Mouse (Mus musculus) A20 (cell line): ENCODE measurements around the gene Gen1.
A peak's percentile ranks its signal among the peaks of the same experiment; 100 is the strongest.

ENCODE experiments used
- DNase-seq: peaks from one replicate; pipeline ENCODE4 v3.0.0-alpha.2; 2011; ENCODE audit warnings: low read depth, low spot score

The Gen1 gene

DNA sequence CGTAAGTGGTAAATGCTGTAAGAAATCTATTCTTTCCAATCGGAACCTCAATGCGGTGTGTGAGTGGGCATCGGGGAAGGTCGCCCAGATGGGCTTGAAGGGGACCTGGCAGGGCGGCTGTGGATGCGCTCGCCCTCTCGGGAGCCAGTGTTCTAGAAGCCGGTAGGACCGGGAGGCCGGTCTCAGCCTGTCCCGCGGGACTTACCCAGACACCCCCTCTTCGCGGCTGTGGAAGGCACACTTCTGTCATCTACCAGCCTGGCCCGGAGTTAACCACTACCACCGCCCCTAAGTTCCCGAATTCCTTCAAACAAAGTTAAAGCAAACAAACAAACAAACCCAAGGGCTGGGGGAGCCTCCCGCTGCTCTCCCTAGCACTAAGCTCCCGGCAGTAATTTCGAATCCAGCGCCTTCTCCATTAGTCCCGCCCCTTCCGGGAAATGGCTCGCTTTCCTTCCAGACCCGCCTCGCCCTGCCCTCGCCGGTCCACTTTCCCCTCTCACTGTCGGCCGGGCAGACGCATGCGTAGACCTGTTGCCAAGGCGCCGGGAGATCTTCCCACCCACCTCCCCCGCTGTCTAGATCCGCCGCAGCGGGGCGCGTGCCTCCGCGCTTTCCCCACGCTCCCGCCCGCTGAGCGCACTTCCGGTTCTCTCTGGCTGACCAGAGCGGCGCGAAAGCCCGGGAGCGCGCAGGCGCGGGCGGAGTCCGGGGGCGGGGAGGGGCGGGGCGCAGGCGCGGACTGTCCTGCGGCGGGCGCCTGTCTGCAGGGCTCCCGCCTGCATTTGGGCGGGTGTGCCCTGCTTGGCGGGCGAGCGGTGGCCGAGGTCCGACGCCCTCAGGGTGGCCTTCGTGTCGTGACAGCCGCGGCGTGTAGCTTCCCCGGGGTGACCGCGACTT lies at the start of gene Gen1, which contains the start of gene Smc6:
Gen1 (minus strand) TSS at position 420 of the 900 bp plus-strand sequence.
Smc6 (plus strand) TSS at position 505 of the 900 bp plus-strand sequence.
- DNase-seq: peak; percentile 98

DNA sequence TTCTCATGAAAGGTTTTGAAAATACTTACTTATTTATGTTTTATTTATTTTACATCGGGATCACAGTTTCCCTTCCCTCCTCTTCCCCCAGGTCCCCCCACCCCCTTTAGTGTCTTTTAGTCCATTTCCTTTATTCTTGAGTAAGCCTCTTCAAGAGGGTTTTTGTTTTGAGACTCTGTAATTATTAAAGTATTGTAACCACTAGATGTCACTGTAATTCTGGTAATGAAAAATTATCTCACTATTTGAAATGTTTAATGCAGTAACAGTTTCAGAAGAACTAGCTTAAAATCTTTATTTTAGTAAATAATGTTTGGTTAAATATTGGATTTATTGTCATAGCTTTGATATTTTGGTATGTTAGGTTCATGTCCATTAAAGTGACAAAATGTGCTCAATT lies 48.2 kb upstream of the Gen1 start:
- peak; percentile 15 for DNase-seq

DNA sequence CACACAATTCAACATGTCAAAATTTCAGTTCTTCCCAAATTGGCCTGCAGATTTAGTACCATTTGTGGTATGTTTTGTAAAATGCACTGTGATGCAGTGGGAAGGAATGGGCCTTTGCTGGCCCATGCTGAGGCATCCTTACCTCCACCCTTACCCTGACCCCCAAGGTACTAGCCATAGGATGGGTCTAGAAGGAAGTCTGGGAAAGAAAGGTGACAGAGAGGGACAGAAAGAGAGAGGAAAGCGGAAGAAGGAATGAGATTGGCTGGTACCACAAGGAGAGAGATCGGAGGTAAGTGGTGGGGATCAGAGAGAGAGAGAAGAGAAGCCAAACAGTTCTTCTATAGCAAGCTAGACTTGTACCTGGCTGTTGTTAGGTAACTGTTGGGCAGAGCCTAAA lies 45.5 kb upstream of the Gen1 start:
- DNase-seq: no peak

DNA sequence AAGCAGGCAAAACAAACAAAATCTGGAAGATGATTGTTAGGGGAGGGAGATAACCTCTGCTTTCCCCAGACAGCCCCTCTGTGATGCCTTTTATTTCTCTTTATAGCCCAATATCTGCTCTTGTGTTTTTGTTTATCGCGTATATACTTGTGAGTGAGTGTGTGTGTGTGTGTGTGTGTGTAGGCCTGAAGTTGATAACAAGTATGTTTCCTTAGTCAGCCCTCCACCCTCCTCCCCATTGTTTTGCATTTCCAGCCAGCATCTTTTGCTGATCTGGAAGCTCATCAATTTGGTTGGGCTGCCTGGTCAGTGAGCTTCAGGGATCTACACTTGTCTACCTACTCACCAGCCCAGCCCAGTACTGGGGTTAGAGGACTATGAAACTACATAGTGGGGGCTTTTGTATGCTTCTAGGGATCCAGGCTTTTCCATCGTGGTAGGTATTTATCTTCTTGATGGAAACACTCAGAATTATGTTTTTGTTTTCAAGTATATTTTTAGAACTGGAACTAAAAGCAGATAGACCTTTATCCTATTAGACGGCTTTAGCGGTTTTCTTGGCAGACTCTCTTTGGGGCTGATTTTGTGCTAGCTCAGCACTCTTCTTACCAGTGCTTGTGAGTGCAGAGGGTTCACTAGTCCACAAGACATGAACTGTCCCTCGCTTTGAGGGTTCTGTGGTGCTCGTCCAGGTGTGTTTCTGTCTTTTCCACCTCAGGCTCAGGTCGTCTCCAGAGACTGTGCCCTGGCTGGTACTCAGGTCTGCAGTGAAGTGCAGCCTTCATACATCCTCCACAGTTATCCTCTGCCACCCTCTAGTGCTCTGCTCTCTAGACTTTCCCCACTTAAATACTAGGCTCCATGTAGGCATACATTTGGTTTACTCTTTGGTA lies 41.4 kb upstream of the Gen1 start:
- DNase-seq: peak; percentile 56

DNA sequence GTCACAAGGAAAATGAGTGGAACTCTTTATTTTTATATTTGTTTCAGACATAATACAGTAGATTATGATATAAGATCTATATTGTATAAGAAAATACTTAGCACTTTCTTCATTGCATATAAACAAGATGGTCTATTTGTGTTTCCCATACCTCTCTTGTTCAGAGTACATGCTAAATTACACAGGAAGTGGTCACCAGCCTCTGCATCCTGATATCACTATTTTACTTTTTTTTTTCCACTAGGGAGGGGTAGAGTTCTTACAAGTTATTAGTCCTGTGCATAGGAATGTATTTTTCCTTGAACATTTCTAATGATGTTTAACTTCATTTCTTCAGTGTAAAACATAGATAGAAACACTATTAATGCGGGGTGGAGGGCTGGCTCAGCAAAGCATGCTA lies 35.3 kb upstream of the Gen1 start:
- DNase-seq: no peak

DNA sequence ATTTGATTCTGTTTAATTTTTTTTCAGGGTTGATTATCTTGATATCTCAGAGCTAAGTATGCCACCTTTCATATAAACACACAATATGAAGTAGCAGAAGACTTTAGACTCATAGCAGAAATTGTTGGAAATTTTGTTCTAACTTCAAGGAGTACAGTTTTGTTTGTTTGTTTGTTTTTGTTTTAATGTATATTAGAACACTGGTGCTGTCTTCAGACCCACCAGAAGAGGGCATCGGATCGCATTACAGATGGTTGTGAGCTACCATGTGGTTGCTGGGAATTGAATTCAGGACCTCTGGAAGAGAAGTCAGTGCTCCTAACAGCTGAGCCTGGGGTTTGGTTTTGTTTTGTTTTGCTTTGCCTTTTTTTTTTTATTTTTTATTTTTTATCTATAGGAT lies 20.8 kb upstream of the Gen1 start:
- no peak for DNase-seq

DNA sequence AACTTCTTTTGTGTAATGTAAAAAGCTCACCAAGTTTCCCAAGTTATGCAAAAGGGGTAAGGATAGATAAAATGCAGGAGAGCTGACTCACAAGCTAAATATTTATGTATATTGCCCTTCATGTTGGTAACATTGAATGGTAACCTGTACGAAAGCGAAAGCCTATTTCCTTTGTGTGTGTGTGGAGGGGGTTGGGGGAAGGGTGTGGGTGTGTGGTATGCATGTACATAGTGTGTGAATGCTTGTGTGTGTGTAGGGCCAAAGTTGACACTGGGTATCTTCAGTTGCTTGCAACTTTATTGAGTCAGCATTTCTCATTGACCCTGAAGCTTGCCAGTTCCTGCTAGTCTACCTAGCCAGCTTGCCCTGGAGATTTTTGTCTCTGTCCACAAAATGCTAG lies 16.0 kb upstream of the Gen1 start:
- DNase-seq: no peak

DNA sequence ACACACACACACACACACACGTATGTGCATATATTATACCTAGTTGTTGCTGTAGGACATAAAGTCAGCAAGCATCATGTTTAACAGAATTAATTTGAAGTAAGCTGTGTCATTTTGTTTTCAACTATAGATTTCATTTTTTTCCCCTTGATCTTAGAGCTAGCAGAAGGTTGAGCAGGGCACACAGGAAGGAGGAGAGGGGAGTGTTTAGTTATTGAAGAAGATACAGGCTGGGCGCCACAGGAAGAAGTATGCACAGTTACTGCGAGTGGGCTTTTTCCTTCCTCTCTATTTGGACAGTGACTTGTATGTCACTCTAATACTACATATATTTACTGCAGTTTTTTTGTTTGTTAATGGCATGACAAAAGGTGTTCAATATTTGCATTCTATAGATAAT lies 14.3 kb upstream of the Gen1 start:
- no peak for DNase-seq

DNA sequence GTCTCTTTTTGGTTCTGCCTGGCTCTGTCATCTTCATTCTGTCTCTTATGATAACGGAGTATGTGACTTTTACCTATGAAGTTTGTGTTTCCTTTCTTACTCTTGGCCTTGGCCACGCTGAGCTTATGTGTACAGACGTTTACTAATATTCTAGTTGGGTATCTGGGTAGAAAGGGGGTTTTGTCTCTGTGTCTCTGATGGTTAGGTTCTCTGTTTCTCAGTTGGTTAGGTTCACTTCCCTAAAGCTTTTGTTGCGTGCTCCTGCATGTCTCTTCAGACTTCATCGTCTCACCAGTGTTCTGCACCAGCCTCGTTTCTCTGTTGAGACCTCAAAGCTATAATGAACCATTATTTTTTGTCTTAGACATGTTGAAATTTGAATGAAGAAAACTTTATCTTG lies 11.6 kb upstream of the Gen1 start:
- DNase-seq: peak; percentile 77

DNA sequence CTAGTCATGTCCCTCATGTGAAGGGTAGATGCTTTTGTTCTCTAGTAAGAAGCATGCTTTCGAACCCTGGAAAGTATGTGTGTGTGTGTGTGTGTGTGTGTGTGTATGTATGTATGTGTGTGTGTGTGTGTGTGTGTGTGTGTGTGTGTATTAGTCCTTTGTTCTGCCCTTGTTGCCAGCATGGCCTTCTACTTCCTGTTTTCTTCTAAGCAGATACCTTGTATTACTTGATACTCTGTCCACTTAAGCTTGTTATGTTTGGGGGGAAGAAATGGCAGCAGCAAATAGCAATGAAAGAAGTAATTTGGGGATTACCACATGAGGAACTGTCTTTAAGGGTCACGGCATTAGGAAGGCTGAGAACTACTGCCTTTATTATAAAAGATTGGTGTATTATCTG lies 11.0 kb upstream of the Gen1 start:
- peak; percentile 74 for DNase-seq

DNA sequence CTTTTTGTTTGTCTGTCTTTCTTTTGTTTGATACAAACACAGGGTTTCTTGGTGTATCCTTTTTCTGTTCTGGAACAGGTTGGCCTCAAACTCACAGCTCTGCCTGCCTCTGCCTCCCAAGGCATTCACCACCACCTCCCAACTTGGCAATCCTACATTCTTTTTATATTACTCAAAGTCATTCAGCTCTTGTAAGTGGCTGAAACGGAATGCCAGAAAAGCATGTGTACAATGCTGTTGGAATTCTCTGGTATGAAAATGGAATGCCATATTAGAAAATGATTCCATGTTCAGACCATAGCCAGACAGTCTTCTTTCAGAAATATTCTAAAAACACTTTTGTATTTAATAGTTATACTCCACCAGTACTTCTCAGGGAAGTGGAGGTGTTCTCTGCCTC lies 7.6 kb upstream of the Gen1 start:
- DNase-seq: no peak

DNA sequence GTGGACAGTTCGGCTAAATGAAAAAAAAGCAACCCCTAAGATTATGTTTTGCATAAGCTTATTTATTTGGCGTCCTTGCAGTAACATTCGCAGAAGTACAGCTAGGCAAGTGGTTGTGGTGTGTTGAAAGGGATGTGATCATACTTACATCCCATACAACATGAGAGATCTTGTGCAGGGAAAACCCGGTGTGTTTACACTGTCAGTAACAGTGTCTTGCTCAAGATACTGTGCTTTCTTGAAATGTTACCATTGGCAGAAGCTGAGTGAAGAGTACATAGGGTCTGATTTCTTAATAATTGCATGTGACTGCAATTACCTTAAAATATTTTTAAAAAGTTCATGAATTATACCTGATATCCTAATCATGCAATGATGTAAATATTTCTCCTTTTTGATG lies 7.0 kb upstream of the Gen1 start:
- no peak for DNase-seq

DNA sequence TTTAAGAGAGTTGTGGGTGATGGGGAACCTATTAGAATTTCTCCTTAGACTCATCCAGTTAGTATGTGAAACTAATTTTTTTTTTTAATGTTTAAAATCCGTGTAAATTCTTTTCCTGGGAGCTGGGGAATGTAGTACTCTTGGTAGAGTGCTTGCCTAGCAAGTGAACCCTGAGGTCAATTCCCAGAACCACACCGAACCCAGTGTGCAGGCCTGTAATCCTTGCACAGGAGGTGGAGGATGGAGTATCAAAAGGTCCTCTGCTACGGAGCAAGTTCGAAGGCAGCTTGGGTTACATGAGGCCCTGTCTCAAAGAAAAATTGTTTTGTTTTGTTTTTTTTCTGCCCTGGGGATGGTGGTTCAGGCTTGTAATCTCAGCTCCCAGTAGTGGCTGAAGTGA lies 1.4 kb upstream of the Gen1 start:
- peak; percentile 44 for DNase-seq

DNA sequence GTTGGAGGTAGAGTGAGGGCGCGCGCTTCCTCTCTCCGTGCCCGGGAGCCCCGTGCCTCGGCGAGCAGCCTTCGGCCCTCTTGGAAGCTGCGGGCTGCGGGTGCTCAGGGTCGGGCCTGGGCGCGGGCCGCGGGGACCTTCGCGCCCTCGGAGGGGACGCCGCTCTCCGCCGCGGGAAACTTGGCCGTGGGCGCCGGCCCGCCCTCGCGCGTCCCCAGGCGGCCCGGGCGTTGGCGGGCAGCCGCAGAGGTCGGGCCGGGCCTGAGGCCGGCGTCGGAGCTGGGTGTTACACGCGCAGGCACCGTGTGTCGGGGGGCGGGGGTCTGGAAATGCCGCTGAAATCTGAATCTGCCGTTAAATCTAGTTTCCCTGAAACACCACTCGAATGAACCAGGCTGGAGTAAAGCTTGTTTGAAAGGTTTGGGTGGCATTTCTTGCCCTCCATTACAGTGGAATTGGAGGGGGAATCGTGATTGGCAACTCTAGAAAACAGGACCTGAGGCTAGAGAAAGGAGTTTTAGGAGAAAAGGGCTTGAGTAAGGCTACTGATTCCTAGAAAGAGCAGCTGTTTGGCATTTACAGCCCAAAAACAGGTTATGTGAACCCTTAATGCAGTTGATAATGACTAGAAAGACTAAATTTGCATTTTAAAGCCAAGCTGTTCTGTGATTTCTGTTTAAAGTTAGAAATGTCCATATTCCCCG lies 833 bp upstream of the Gen1 start:
- no peak for DNase-seq

DNA sequence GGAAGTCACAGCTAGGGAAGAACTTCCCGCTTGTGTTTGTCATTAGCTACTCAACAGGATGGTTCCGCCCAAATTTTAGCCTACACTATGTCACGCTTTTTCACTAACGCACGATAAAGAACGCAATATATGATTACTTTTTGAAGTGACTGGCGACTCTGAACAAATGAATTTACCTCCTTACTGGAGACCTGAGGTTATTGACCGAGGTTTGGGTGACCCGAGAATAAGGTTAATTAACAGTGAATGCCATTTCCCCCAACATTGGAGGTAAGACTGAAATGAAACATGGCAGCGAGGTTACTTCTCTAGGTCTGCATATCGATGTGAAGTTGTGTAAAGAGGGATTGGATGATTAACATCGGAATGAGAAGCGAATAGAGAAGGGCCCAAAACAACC lies 706 bp downstream of the Gen1 start:
- DNase-seq: no peak

DNA sequence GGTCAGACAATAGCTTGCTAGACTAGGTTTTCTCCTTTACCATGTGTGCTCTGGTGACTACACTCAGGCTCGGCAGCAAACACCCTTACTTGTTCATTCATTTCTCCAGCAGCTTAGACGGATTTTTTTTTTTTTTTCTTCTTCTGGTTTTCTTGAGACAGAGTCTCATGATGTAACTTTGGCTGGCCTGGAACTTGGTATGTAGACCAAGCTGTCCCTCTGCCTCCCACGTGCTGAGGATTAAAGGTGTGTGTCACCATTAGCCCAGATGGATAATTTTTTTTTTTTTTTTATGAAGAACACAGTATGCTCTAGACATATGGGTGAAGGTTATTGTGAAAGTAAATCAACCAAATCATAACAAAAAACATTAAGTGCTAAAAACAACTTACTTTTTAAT lies 15.3 kb downstream of the Gen1 start:
- DNase-seq: no peak

DNA sequence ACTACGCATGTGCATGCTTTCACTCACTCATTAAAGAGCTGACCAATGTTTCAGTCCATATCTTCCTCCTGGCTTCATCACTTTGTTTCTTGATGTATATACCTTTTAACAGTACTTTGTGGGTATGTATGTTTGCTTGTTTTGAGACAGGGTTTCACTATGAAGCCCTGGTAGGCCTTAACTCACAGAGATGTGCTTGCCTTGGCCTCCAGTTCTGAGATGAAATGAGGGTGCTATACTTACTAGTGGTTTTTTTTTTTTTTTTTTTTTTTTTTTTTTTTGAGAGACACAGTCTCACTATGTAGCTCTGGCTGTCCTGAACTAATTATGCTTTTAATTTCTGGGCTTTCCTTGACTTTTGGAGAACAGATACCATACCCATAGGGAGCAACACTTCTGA lies 18.1 kb downstream of the Gen1 start:
- no peak for DNase-seq

DNA sequence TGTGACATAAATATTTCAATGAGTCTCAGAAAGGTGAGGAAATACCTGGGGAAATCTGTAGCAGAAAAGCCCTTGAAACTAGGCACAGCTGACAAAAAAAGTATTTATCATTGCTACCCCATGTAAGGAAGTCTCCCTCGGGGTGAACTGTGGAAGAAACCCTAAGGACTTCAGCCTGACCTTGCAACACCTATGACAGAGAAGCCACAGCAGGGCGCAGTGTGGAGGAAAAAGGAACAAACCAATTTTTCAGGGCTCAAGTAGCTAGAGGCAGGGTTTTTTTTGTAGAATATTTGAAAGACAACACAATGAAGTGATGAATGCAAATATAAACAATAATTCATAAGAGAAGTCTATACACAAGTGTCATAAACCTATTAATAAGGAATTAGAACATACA lies 29.6 kb downstream of the Gen1 start:
- no peak for DNase-seq

DNA sequence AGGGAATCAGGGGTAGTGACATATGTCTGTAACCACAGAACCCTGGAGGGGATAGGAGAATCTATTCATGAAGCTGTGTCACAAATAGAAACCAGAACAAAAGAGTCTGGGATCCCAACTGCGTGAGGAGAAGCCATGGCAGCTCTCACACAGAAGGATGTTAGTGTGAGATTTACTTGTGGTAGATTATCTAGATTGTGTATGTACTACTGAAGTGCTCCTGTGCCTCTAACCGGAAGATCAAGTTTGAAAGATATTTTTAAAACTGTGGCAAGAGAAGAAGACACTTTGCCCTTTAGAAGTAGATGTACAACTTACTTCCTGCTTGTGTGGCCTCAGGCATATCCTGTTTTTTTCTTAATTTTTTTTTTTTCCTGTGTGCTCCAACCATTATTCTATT lies 35.3 kb downstream of the Gen1 start:
- DNase-seq: no peak

DNA sequence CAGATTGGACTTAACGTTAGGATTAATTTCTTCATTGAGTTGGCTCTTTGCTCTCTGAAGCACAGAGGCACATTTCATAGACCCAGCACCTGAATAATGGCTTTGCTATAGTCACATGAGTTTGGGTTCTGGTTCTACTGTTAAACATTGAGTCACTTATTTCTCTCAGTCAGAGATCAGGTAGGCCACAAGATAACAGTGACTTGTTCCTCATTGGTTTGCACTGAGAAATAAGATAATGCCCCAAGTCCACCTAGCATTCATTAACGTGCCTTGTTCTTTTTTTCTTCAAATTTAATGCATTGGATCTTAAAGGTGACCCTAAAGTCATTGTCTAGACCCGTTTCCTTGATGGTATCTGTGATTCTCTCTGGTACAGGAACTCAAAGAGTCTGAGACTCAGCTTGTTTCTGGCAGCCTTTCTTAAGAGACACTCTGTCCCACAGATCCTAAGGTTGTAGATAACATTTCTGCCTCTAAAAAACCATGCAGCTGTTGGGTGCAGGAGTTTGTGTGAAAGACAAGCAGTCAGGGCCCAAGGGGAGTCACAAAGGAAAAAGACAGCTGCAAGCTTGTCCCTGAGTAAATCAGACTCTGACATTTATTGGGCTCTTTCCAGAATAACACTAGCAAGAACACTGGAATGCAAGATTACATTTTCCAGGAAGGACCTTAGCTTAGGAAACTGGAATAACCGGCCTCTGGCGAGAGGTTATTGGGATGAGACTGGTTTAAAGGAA lies 38.9 kb downstream of the Gen1 start:
- no peak for DNase-seq

DNA sequence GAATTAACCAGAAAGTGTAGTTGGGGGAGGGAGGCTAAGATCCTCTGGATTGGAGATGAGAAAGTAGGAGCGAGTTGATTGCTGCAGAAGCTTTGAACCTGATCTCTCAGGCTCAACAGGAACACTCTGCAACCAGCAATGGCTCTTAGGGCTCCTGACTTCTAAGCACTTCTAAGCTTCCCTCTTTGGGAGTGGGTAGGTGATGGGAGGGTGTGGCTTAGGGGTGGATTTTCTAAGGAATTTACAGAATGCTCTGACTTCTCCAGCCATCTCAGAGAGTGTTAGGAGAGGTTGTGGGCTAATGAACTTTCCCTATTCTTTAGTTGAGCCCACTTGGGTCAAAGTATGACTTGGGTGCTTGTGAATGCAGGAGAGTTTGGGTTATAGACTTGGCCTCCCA lies 39.5 kb downstream of the Gen1 start:
- no peak for DNase-seq
